Mouse (Mus musculus) layer of hippocampus, adult 6 months (tissue): ENCODE measurements around the gene Rhobtb3. TPM values are rescaled to one million over a fixed set of nuclear protein-coding genes. Genes with fewer than 3 reads are reported as not detected.

Experiments
- long read RNA-seq, 2 experiments: library from polyadenylated mRNA; unstranded; transcript quantifications; one replicate each; pipeline ENCODE4 v2.0.0; 2019 to 2020
- polyA plus RNA-seq: library from polyadenylated mRNA; unstranded; fragments of <200 nt; fragmentation: Nextera tagmentation; gene quantifications from 2 replicates; pipeline ENCODE4 v1.2.3, GENCODE M21; 2021

Rhobtb3 gene
- 5.8 and 8.9 TPM in 2 replicates for polyA plus RNA-seq
- long read RNA-seq, experiment 1, full-length matches to known transcripts, result 10 of 25 reads
- long read RNA-seq, experiment 1, partial matches to known transcripts, result 6 of 25 reads
- long read RNA-seq, experiment 1, other reads (novel, unspliced or antisense), result 9 of 25 reads
- long read RNA-seq, experiment 2, full-length matches to known transcripts, result 38 of 55 reads
- long read RNA-seq, experiment 2, partial matches to known transcripts, result 5 of 55 reads
- long read RNA-seq, experiment 2, other reads (novel, unspliced or antisense), result 12 of 55 reads

DNA sequence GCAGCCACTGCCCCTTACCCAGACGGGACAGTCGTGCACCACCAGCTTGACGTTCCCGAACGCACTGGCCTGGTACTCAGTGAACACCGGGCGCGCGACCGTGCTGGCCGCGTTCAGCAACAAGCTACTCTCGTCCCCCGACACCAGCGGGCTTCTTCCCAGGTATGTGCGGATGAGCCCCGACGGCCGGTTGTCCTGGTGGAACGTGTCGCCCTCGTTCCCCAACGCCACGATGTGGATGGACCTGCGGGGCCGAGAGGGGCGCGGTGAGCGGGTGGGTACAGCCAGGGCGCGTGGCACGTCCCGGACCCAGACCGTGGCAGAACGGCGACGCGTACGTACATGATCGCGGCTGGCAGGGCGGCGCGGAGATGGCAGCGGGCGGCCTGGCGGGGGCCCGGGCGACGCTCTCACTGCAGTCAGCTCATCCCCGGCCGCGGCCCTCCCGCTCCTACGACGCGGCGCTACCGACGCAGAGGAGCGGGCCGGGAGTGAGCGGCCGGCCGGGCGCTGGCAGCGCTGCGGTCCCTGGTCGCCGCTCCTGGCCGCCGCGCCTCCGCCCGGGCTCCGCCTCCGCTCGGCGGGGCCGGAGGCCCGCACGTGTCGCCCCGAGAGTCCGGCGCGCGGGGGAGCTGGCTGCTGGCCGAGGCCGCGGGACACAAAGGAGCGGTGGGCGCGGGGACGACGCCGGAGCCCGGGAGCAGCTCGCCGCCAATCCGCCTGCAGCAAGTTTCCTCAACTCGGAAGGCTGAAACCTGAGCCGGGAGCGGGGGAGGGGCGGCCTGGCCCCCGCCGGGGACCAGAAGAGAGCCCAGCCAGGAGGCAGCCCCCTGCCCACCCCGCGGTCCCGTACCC lies at the start of gene Rhobtb3:
TSS of gene Rhobtb3 (minus strand) at position 737 of the 855 bp plus-strand sequence.

GRCm38 (mm10) chr13:75966850-75967249 lies 23.1 kb upstream of the Rhobtb3 start, which contains the start of gene Spata9:
Spata9 (plus strand) TSS chr13:75967150.

GRCm38 (mm10) chr13:75839719-75840481 lies 103.8 kb downstream of the Rhobtb3 start, which contains the start of gene Glrx:
Glrx (plus strand) TSS chr13:75839868.

Other genes starting within 250 kb of the Rhobtb3 start
- 3.3 and 4.1 TPM in 2 replicates for gene Ell2, start 237.2 kb downstream of the Rhobtb3 start, polyA plus RNA-seq
- 84.3 and 93.4 TPM in 2 replicates for gene Glrx, start 104.1 kb downstream of the Rhobtb3 start, polyA plus RNA-seq
- 0.83 and 0.87 TPM in 2 replicates for gene Spata9, start 23.2 kb upstream of the Rhobtb3 start, polyA plus RNA-seq
- gene Rfesd, start 74.8 kb upstream of the Rhobtb3 start, polyA plus RNA-seq, result 25.0 and 26.3 TPM in 2 replicates
- 2.9 and 4.1 TPM in 2 replicates for gene Gpr150, start 113.1 kb upstream of the Rhobtb3 start, polyA plus RNA-seq
- 5.2 and 6.7 TPM in 2 replicates for gene Arsk, start 154.7 kb upstream of the Rhobtb3 start, polyA plus RNA-seq
- 2.1 and 2.2 TPM in 2 replicates for gene Ttc37, start 154.8 kb upstream of the Rhobtb3 start, polyA plus RNA-seq